22 mouse cellular contexts compared by ENCODE assay signal in the genomic region with DNA sequence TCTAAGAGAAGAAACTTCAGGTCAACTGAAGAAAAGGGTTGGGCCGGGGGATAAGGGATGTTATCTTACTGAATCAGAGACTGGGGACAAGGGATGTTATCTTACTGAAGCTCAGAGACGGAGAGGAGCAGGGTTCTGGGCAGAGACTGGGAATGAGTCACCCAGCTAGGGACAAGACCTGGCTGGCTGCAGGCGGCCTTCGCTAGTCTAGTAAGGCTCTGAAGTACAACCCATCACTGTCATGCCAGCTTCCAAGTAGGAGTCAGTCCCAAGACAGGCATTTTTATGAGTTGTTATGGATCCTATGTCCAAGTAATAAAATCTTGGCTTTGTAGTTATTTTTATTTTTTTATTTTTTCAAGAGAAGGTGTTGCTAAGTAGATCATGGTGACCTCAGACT. TPM values are rescaled to one million over a fixed set of nuclear protein-coding genes. Genes with fewer than 3 reads are reported as not detected.
A peak's percentile ranks its signal among the peaks of the same experiment; 100 is the strongest.
DNase-seq lines count a peak whose midpoint lies in the region; ATAC-seq and TF ChIP-seq lines count a peak whose summit lies in the region.
"Had no signal": no experiment of that assay in that cellular context is flagged by ENCODE, and none has a peak within 500 bp of the region (broad histone marks: within the 10 kb centered on the region; RNA-seq: fewer than 3 reads in every experiment).

No protein-coding gene starts in this region.

- WGBS in stomach, postnatal 0 days: 59% methylated on average over 4 of the region's 4 CpGs
- WGBS in neural tube, embryonic 15.5 days: 88% methylated on average over 4 of the region's 4 CpGs

- DNase-seq in adrenal gland, adult 2 months: peak; percentile 78
- no peak for DNase-seq in adrenal gland, postnatal 4 days (ENCODE audit: low spot score in 2 of 2)
- DNase-seq in urinary bladder, postnatal 14 days (ENCODE audit: low spot score): peak; percentile 65
- DNase-seq in urinary bladder, adult 2 months (ENCODE audit: low spot score): no peak
- DNase-seq in adrenal gland, postnatal 14 days: peak; percentile 56
- peak; percentile 53 for DNase-seq in stomach, postnatal 0 days (ENCODE audit: low spot score)
- DNase-seq in testis, postnatal 14 days (ENCODE audit: low spot score): no peak
- DNase-seq: cerebellum, adult 11-12 months; cerebellum, postnatal 25 days; gastrocnemius, postnatal 36 days; heart, adult 11 months; heart, postnatal 36 days had no signal

- H3K4me1 ChIP-seq in stomach, postnatal 0 days (replicated peaks; ENCODE audit: control insufficient read depth, insufficient read depth): no peaks in the 10 kb centered on the region
- peaks cover 13% of the 10 kb centered on the region for H3K4me1 ChIP-seq in neural tube, embryonic 15.5 days

- H3K36me3 ChIP-seq in stomach, postnatal 0 days (ENCODE audit: control insufficient read depth, insufficient read depth, low read length): no peaks in the 10 kb centered on the region
- H3K36me3 ChIP-seq in neural tube, embryonic 15.5 days: no peaks in the 10 kb centered on the region
- H3K36me3 ChIP-seq: embryonic facial prominence, embryonic 12.5 days; G1E; heart, embryonic 13.5 days; hindbrain, embryonic 12.5 days had no signal

- no peak for TF ChIP-seq EP300 in stomach, postnatal 0 days (optimal IDR thresholded peaks at IDR 0.05)

- H3K27ac ChIP-seq in stomach, postnatal 0 days (replicated peaks): peak overlapping the region; percentile 63
- no peak overlapping the region for H3K27ac ChIP-seq in neural tube, embryonic 15.5 days (replicated peaks)
- H3K27ac ChIP-seq: embryonic facial prominence, embryonic 12.5 days; heart, embryonic 13.5 days; hindbrain, embryonic 12.5 days had no signal

- H3K27me3 ChIP-seq in stomach, postnatal 0 days (ENCODE audit: control insufficient read depth, insufficient read depth, low read length): no peaks in the 10 kb centered on the region
- no peaks in the 10 kb centered on the region for H3K27me3 ChIP-seq in neural tube, embryonic 15.5 days (replicated peaks)
- H3K27me3 ChIP-seq: embryonic facial prominence, embryonic 12.5 days; heart, embryonic 13.5 days; hindbrain, embryonic 12.5 days had no signal

- no peaks in the 10 kb centered on the region for H3K9me3 ChIP-seq in stomach, postnatal 0 days (ENCODE audit: control insufficient read depth, low read length)
- H3K9me3 ChIP-seq in neural tube, embryonic 15.5 days (replicated peaks): no peaks in the 10 kb centered on the region
- H3K9me3 ChIP-seq: embryonic facial prominence, embryonic 12.5 days; G1E; heart, embryonic 13.5 days; hindbrain, embryonic 12.5 days had no signal

- ATAC-seq in stomach, postnatal 0 days (ENCODE audit: low FRiP score, low TSS enrichment): peak; percentile 75
- ATAC-seq in neural tube, embryonic 15.5 days (ENCODE audit: low FRiP score): no peak
- ATAC-seq: CD4-positive, CD25-positive, alpha-beta regulatory T cell, adult 4 months; forebrain, embryonic 16.5 days; hindbrain, embryonic 16.5 days; inflammation-experienced regulatory T-cells, adult 6 months; intestine, postnatal 0 days had no signal

- H3K4me3 ChIP-seq in stomach, postnatal 0 days (ENCODE audit: low read depth, low read length): no peak overlapping the region
- H3K4me3 ChIP-seq in neural tube, embryonic 15.5 days (replicated peaks): no peak overlapping the region
- H3K4me3 ChIP-seq: embryonic facial prominence, embryonic 12.5 days; heart, embryonic 13.5 days; hindbrain, embryonic 12.5 days had no signal

- no peak overlapping the region for H3K9ac ChIP-seq in stomach, postnatal 0 days (ENCODE audit: low read length)
- no peak overlapping the region for H3K9ac ChIP-seq in neural tube, embryonic 15.5 days (replicated peaks)
- H3K9ac ChIP-seq: embryonic facial prominence, embryonic 12.5 days; heart, embryonic 13.5 days; hindbrain, embryonic 12.5 days had no signal

- no peak for TF ChIP-seq CTCF in stomach, postnatal 0 days (IDR thresholded peaks at IDR 0.05; ENCODE audit: low read depth)

- H3K4me2 ChIP-seq in stomach, postnatal 0 days (replicated peaks; ENCODE audit: low read depth): no peak overlapping the region; the same call in 1 of the 2 replicates
- no peak overlapping the region for H3K4me2 ChIP-seq in neural tube, embryonic 15.5 days
- H3K4me2 ChIP-seq: embryonic facial prominence, embryonic 12.5 days; heart, embryonic 13.5 days; hindbrain, embryonic 12.5 days had no signal

RNA-seq across cellular contexts. Expression of gene Uhrf1bp1l, which starts 1.5 kb away (rescaled TPM):
- total RNA-seq in adrenal gland, adult 2 months (2021): 10 to 100 TPM; 71.5 to 80.9 TPM
- 11.9 and 14.6 TPM in 2 replicates for polyA plus RNA-seq in adrenal gland, adult 2 months (2012; rRNA removed)
- 10 to 100 TPM; 69.0 to 71.5 TPM for total RNA-seq in adrenal gland, postnatal 4 days (2021)
- polyA plus RNA-seq in urinary bladder, adult 2 months (2012; rRNA removed): 42.7 and 43.8 TPM in 2 replicates
- total RNA-seq in adrenal gland, postnatal 14 days (2021): 61.7 and 66.2 TPM in 2 replicates
- 13.3 TPM in 2 replicates for polyA plus RNA-seq in stomach, postnatal 0 days (2015; fragmentation: Nextera tagmentation; extraction: Ambion mirVana)
- 28.9 and 29.3 TPM in 2 replicates for polyA plus RNA-seq in neural tube, embryonic 15.5 days (2015; fragmentation: Nextera tagmentation; extraction: Ambion mirVana)

RNA-seq across cellular contexts. Expression of gene Actr6, which starts 11.2 kb away (rescaled TPM):
- 10 to 100 TPM; 15.4 to 21.3 TPM for total RNA-seq in adrenal gland, adult 2 months (2021)
- 0.42 and 0.90 TPM in 2 replicates for polyA plus RNA-seq in adrenal gland, adult 2 months (2012; rRNA removed)
- total RNA-seq in adrenal gland, postnatal 4 days (2021): 10 to 100 TPM; 23.0 to 26.0 TPM
- 12.0 and 14.4 TPM in 2 replicates for polyA plus RNA-seq in urinary bladder, adult 2 months (2012; rRNA removed)
- 21.8 and 26.2 TPM in 2 replicates for total RNA-seq in adrenal gland, postnatal 14 days (2021)
- polyA plus RNA-seq in stomach, postnatal 0 days (2015; fragmentation: Nextera tagmentation; extraction: Ambion mirVana): 17.1 TPM in 2 replicates
- 58.6 and 67.6 TPM in 2 replicates for polyA plus RNA-seq in neural tube, embryonic 15.5 days (2015; fragmentation: Nextera tagmentation; extraction: Ambion mirVana)

RNA-seq across cellular contexts. Expression of gene Scyl2, which starts 57.2 kb away (rescaled TPM):
- total RNA-seq in adrenal gland, adult 2 months (2021): 10 to 100 TPM; 36.6 to 57.4 TPM
- polyA plus RNA-seq in adrenal gland, adult 2 months (2012; rRNA removed): 11.1 and 13.3 TPM in 2 replicates
- 10 to 100 TPM; 39.5 to 39.8 TPM for total RNA-seq in adrenal gland, postnatal 4 days (2021)
- polyA plus RNA-seq in urinary bladder, adult 2 months (2012; rRNA removed): 26.2 and 27.9 TPM in 2 replicates
- total RNA-seq in adrenal gland, postnatal 14 days (2021): 43.6 and 45.8 TPM in 2 replicates
- 5.0 and 5.3 TPM in 2 replicates for polyA plus RNA-seq in stomach, postnatal 0 days (2015; fragmentation: Nextera tagmentation; extraction: Ambion mirVana)
- polyA plus RNA-seq in neural tube, embryonic 15.5 days (2015; fragmentation: Nextera tagmentation; extraction: Ambion mirVana): 6.7 and 7.8 TPM in 2 replicates

Comparison
In these comparisons a context has a peak if more than half of its experiments do, and no peak if none do; other contexts are left out.
1. DNase-seq: peak in adrenal gland, adult 2 months (single experiment), urinary bladder, postnatal 14 days (single experiment), adrenal gland, postnatal 14 days (single experiment) and stomach, postnatal 0 days (single experiment); none in adrenal gland, postnatal 4 days (0 of 2), urinary bladder, adult 2 months (single experiment) and testis, postnatal 14 days (single experiment).